Mouse (Mus musculus): ENCODE measurements around the gene Lyl1.

DNA sequence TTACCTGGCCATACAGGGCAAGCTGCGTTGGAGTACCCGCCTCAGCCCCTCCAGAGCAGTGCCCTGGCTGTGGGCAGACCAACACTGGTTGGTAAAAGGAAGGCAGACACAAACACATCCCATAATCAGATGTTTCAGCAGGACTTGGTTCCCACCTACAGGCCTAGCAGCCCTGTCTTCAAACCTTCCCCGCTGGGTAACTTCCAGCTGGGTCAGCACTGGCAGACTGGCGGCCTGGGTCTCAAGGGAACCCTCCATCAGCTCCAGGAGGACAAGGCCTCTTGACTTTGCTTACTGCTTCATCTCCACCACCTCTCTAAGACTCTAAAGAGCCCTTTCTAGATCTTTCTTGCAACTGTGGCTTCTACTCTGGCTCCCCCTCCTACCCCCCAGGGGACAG is 35.3 kb downstream of the Lyl1 start:
- TF ChIP-seq CTCF (IDR thresholded peaks at IDR 0.05; ENCODE audit: borderline replicate concordance, insufficient read depth, low read length) (no peak), POLR2A (IDR thresholded peaks at IDR 0.05; ENCODE audit: low read depth, low read length) (no peak)

Measured in embryonic fibroblast, embryonic 13.5 days (primary cell).